Mouse (Mus musculus) monocyte, adult 5-6 weeks (primary cell): Measurements from ENCODE around the gene Eml4. TPM values are rescaled to one million over a fixed set of nuclear protein-coding genes. Genes with fewer than 3 reads are reported as not detected.

Source experiments
- ATAC-seq: fragments of 153-309, 156-312 bp; replicated peaks from 2 replicates; pipeline ENCODE4 v1.8.0; 2017; ENCODE audit warnings: mild to moderate bottlenecking; ENCODE audit not compliant: low TSS enrichment, insufficient number of reproducible peaks, severe bottlenecking, poor library complexity, low FRiP score
- total RNA-seq: library from RNA; stranded (forward); fragments of 200-1000, 200-491, 200-594 nt; gene quantifications from 3 replicates; pipeline ENCODE4 v1.2.3, GENCODE M21; 2017

Eml4 gene
- total RNA-seq, 1 experiment from 2014 or later, result 60.9 TPM

- ATAC-seq, result no peak
Observed at GRCm38 (mm10) chr17:83375848-83376247, 25.1 kb downstream of the Eml4 start.

GRCm38 (mm10) chr17:83376801-83377200 is 26.1 kb downstream of the Eml4 start:
- no peak for ATAC-seq

- no peak for ATAC-seq
Observed at GRCm38 (mm10) chr17:83377755-83378443, 27.2 kb downstream of the Eml4 start.

- ATAC-seq, result no peak
Observed at GRCm38 (mm10) chr17:83378444-83378762, 27.7 kb downstream of the Eml4 start.

- no peak for ATAC-seq
Observed at GRCm38 (mm10) chr17:83379366-83379765, 28.6 kb downstream of the Eml4 start.

- no peak for ATAC-seq
Observed at GRCm38 (mm10) chr17:83379791-83380190, 29.1 kb downstream of the Eml4 start.

- no peak for ATAC-seq
Observed at GRCm38 (mm10) chr17:83382752-83383151, 32.0 kb downstream of the Eml4 start.

GRCm38 (mm10) chr17:83384981-83385380 is 34.2 kb downstream of the Eml4 start:
- no peak for ATAC-seq

- ATAC-seq, result no peak
Observed at GRCm38 (mm10) chr17:83387161-83387560, 36.4 kb downstream of the Eml4 start.

GRCm38 (mm10) chr17:83394013-83394412 is 43.3 kb downstream of the Eml4 start:
- ATAC-seq, result no peak

GRCm38 (mm10) chr17:83397571-83398100 is 46.9 kb downstream of the Eml4 start:
- peak; percentile 42; the same call in 1 of the 2 replicates for ATAC-seq

GRCm38 (mm10) chr17:83398756-83399155 is 48.0 kb downstream of the Eml4 start:
- no peak for ATAC-seq

- peak; percentile 59; the same call in 1 of the 2 replicates for ATAC-seq
Observed at GRCm38 (mm10) chr17:83430607-83431006, 79.9 kb downstream of the Eml4 start.

- ATAC-seq, result no peak
Observed at GRCm38 (mm10) chr17:83443406-83443805, 92.7 kb downstream of the Eml4 start.

- no peak for ATAC-seq
Observed at GRCm38 (mm10) chr17:83449583-83449982, 98.9 kb downstream of the Eml4 start.

GRCm38 (mm10) chr17:83451367-83451766 is 100.6 kb downstream of the Eml4 start:
- ATAC-seq, result no peak

GRCm38 (mm10) chr17:83451796-83452195 is 101.1 kb downstream of the Eml4 start:
- ATAC-seq, result no peak

GRCm38 (mm10) chr17:83452451-83452850 is 101.7 kb downstream of the Eml4 start:
- no peak for ATAC-seq

- no peak for ATAC-seq
Observed at GRCm38 (mm10) chr17:83453587-83453986, 102.9 kb downstream of the Eml4 start.

- no peak for ATAC-seq
Observed at GRCm38 (mm10) chr17:83457271-83457670, 106.5 kb downstream of the Eml4 start.

GRCm38 (mm10) chr17:83465969-83466368 is 115.2 kb downstream of the Eml4 start:
- ATAC-seq, result no peak
